Mouse (Mus musculus) kidney, adult 18-20 months (tissue): ENCODE data around the gene Nfkbil1.
"Not testable (repeated sequence)": the region's sequence is repeated elsewhere in the genome, so short reads cannot be mapped to it uniquely, and the experiment has no call there.

ENCODE experiments used
- DNase-seq: peaks from one replicate; pipeline ENCODE4 v3.0.0; 2021

Nfkbil1 gene

GRCm38 (mm10) chr17:35234090-35234489 lies 1.5 kb downstream of the Nfkbil1 start:
- DNase-seq, result not testable (repeated sequence)

GRCm38 (mm10) chr17:35233114-35233980 lies 2.2 kb downstream of the Nfkbil1 start, which contains the start of gene Atp6v1g2:
TSS of gene Atp6v1g2 (plus strand) at chr17:35233660.
- no peak for DNase-seq

GRCm38 (mm10) chr17:35232659-35233058 lies 2.9 kb downstream of the Nfkbil1 start:
- no peak for DNase-seq

- DNase-seq, result peak; percentile 89
Observed at GRCm38 (mm10) chr17:35232043-35232442, 3.5 kb downstream of the Nfkbil1 start.

GRCm38 (mm10) chr17:35231022-35231421 lies 4.6 kb downstream of the Nfkbil1 start:
- no peak for DNase-seq

GRCm38 (mm10) chr17:35226561-35227046 lies 9.0 kb downstream of the Nfkbil1 start:
- no peak for DNase-seq

GRCm38 (mm10) chr17:35225456-35225855 lies 10.1 kb downstream of the Nfkbil1 start:
- no peak for DNase-seq

- no peak for DNase-seq
Observed at GRCm38 (mm10) chr17:35224641-35225040, 11.0 kb downstream of the Nfkbil1 start.

- no peak for DNase-seq
Observed at GRCm38 (mm10) chr17:35222299-35222698, 13.3 kb downstream of the Nfkbil1 start.

- DNase-seq, result peak; percentile 26
Observed at GRCm38 (mm10) chr17:35220156-35220952, 15.2 kb downstream of the Nfkbil1 start, which contains the start of gene Gm16181. TSS of gene Gm16181 (plus strand) at chr17:35220834.

- no peak for DNase-seq
Observed at GRCm38 (mm10) chr17:35219601-35220041, 16.0 kb downstream of the Nfkbil1 start.

GRCm38 (mm10) chr17:35218516-35219193 lies 16.9 kb downstream of the Nfkbil1 start:
- DNase-seq, result peak; percentile 18

- no peak for DNase-seq
Observed at GRCm38 (mm10) chr17:35213071-35213470, 22.5 kb downstream of the Nfkbil1 start.

- no peak for DNase-seq
Observed at GRCm38 (mm10) chr17:35210593-35210992, 25.0 kb downstream of the Nfkbil1 start.

- DNase-seq, result no peak
Observed at GRCm38 (mm10) chr17:35209785-35210535, 25.6 kb downstream of the Nfkbil1 start.

GRCm38 (mm10) chr17:35205380-35205769 lies 30.2 kb downstream of the Nfkbil1 start:
- no peak for DNase-seq

- no peak for DNase-seq
Observed at GRCm38 (mm10) chr17:35204494-35205379, 30.9 kb downstream of the Nfkbil1 start, which contains the start of gene Lta. TSS of gene Lta (minus strand) at chr17:35205351.

- no peak for DNase-seq
Observed at GRCm38 (mm10) chr17:35202442-35202841, 33.1 kb downstream of the Nfkbil1 start.

GRCm38 (mm10) chr17:35201787-35202186 lies 33.8 kb downstream of the Nfkbil1 start, which contains the start of gene Tnf:
TSS of gene Tnf (minus strand) at chr17:35202007.
- no peak for DNase-seq

GRCm38 (mm10) chr17:35201128-35201527 lies 34.5 kb downstream of the Nfkbil1 start:
- no peak for DNase-seq

GRCm38 (mm10) chr17:35200398-35200797 lies 35.2 kb downstream of the Nfkbil1 start:
- no peak for DNase-seq
